Mouse (Mus musculus) liver, embryonic 11.5 days (tissue): Measurements from ENCODE around the gene Ripply3. TPM values are rescaled to one million over a fixed set of nuclear protein-coding genes. Genes with fewer than 3 reads are reported as not detected.

Source experiments
- ATAC-seq: fragments of 200-750 bp; cut with Nextera tagmentation; replicated peaks from 2 replicates; pipeline ENCODE4 v1.8.0; 2017; ENCODE audit warnings: moderate number of reproducible peaks, mild to moderate bottlenecking, moderate TSS enrichment, moderate library complexity; ENCODE audit not compliant: low FRiP score
- DNase-seq: peaks from one replicate; pipeline ENCODE4 v3.0.0-alpha.2; 2017; ENCODE audit warnings: low spot score
- H3K27ac ChIP-seq: fragments of 300-500 bp; sonication (generic); 2 replicates; pipeline ENCODE4 v1.5.1; 2014; ENCODE audit warnings: mild to moderate bottlenecking, low read depth, low read length, control low read depth
- H3K27me3 ChIP-seq: fragments of 300-500 bp; sonication (generic); replicated peaks from 2 replicates; pipeline ENCODE4 v1.6.1; 2014; ENCODE audit warnings: low read length, mixed read lengths; ENCODE audit not compliant: control insufficient read depth, insufficient read depth
- H3K36me3 ChIP-seq: fragments of 300-500 bp; sonication (generic); 2 replicates; pipeline ENCODE4 v1.6.1; 2014; ENCODE audit warnings: mild to moderate bottlenecking, low read length, moderate library complexity, mixed read lengths; ENCODE audit not compliant: control insufficient read depth, insufficient read depth
- H3K4me1 ChIP-seq: fragments of 300-500 bp; sonication (generic); replicated peaks from 2 replicates; pipeline ENCODE4 v1.6.1; 2014; ENCODE audit warnings: low read length, mixed read lengths; ENCODE audit not compliant: control insufficient read depth, insufficient read depth
- H3K4me2 ChIP-seq: fragments of 300-500 bp; sonication (generic); 2 replicates; pipeline ENCODE4 v1.6.1; 2014; ENCODE audit warnings: mild to moderate bottlenecking, control low read depth, moderate library complexity
- H3K4me3 ChIP-seq: fragments of 300-500 bp; sonication (generic); 2 replicates; pipeline ENCODE4 v1.5.1; 2014; ENCODE audit warnings: low read depth, low read length, control low read depth
- H3K9ac ChIP-seq: fragments of 300-500 bp; sonication (generic); 2 replicates; pipeline ENCODE4 v1.6.1; 2014; ENCODE audit warnings: low read depth, low read length, control low read depth
- H3K9me3 ChIP-seq: fragments of 300-500 bp; sonication (generic); 2 replicates; pipeline ENCODE4 v1.6.1; 2016; ENCODE audit warnings: low read length, inconsistent platforms, mixed read lengths; ENCODE audit not compliant: control insufficient read depth
- WGBS: fragments of 180-500 bp; shearing (Covaris S2); extraction: QIAGEN DNeasy Blood & Tissue Kit; methylation state at CpG from one replicate; pipeline ENCODE4 v1.1.7; 2014; 5-methylcytosine and 5-hydroxymethylcytosine counted together
- polyA plus RNA-seq: library from polyadenylated mRNA; unstranded; fragments of >200 nt; fragmentation: Nextera tagmentation; extraction: Ambion mirVana; gene quantifications from 2 replicates; pipeline ENCODE4 v1.2.1, GENCODE M21; 2014

Gene Ripply3
- polyA plus RNA-seq, 1 experiment from 2014 or later: 5.2 TPM

DNA sequence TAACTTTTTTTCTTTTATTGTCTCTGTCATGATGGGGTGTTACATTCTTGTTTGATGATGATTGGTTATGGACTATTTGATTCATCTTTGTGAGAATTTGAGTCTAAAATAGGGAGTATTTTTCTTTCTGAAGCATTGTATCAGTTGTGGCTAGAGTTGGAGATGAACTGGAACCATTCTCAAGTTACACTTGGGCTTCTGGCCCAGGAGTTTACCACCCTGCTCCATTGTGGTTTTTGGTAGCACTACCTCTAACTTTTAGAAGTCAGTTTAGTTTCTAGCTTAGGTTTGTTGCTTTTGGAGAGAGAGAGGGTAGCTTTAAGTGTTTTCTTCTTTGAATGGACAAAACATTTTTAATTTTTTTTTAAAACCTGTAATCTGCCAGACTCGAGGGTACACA lies 51.2 kb downstream of the Ripply3 start:
- no peaks in the 10 kb centered on the region for H3K27me3 ChIP-seq
- peaks cover 6% of the 10 kb centered on the region for H3K4me1 ChIP-seq
- H3K9me3 ChIP-seq: no peaks in the 10 kb centered on the region
- no peak overlapping the region for H3K4me2 ChIP-seq
- ATAC-seq (no peak), DNase-seq (no peak)
- no peak overlapping the region for H3K27ac ChIP-seq
- H3K9ac ChIP-seq: no peak overlapping the region
- H3K4me3 ChIP-seq: no peak overlapping the region
- H3K36me3 ChIP-seq: no peaks in the 10 kb centered on the region
- WGBS: 71% methylated on average over 1 of the region's 1 CpGs

DNA sequence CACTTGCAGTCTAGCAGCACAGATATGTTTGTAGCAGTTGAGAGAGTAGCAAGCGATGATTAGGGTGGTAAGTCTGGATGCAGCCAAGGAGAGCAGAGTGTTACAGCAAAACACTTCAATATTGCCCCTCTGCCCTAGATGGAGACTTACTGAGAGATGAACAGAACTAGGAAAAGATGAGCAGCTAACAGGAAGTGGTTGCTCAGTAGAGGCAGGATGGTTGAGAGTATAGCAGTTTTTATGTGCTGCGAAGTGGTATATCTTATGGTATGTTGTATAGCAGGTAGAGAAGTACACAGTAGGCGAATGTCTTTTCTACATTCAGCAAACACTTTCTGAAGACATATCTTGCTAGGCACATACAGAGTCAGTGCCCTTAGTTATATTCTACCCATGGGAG lies 55.1 kb downstream of the Ripply3 start:
- H3K9me3 ChIP-seq: no peaks in the 10 kb centered on the region
- 87% methylated on average over 3 of the region's 3 CpGs for WGBS

More for the DNA sequence above, 55.1 kb downstream of the Ripply3 start:
- ATAC-seq (no peak), DNase-seq (no peak)
- H3K27ac ChIP-seq: no peak overlapping the region
- no peak overlapping the region for H3K4me2 ChIP-seq
- no peak overlapping the region for H3K4me3 ChIP-seq
- H3K27me3 ChIP-seq: no peaks in the 10 kb centered on the region
- peaks cover 6% of the 10 kb centered on the region for H3K4me1 ChIP-seq
- H3K36me3 ChIP-seq: no peaks in the 10 kb centered on the region; the same call in 1 of the 2 replicates
- H3K9ac ChIP-seq: no peak overlapping the region

Other genes starting within 250 kb of the Ripply3 start
- 0.04 and 0.15 TPM in 2 replicates for gene Sim2, start 243.5 kb upstream of the Ripply3 start, polyA plus RNA-seq
- gene Hlcs, start 14.8 kb upstream of the Ripply3 start, polyA plus RNA-seq: 7.1 and 7.4 TPM in 2 replicates
- gene Ttc3, start 42.2 kb downstream of the Ripply3 start, polyA plus RNA-seq: 101 and 106 TPM in 2 replicates
- 90.4 and 91.6 TPM in 2 replicates for gene Pigp, start 43.4 kb downstream of the Ripply3 start, polyA plus RNA-seq
- gene Vps26c, start 198.4 kb downstream of the Ripply3 start, polyA plus RNA-seq: 37.3 and 39.3 TPM in 2 replicates
- 9.0 TPM in 2 replicates for gene Dyrk1a, start 241.6 kb downstream of the Ripply3 start, polyA plus RNA-seq